Mouse (Mus musculus): ENCODE data around the gene Snrpa1. TPM values are rescaled to one million over a fixed set of nuclear protein-coding genes. Genes with fewer than 3 reads are reported as not detected.

The Snrpa1 gene
- polyA plus RNA-seq, 1 experiment from 2014 or later, result 122 TPM

GRCm38 (mm10) chr7:66107206-66107605 is 48.4 kb downstream of the Snrpa1 start:
- no peak for ATAC-seq
- no peak overlapping the region for H3K4me3 ChIP-seq (ENCODE audit: low read length)
- peaks cover 15% of the 10 kb centered on the region for H3K4me1 ChIP-seq (ENCODE audit: control insufficient read depth, insufficient read depth, low read depth, low read length)
- no peak overlapping the region for H3K27ac ChIP-seq (ENCODE audit: low read depth, low read length)
- H3K27me3 ChIP-seq (replicated peaks; ENCODE audit: control insufficient read depth, insufficient read depth, low read length), result 0 out of 2 replicates have a peak, but pooled peaks cover 2% of the 10 kb centered on the region
- H3K9me3 ChIP-seq (ENCODE audit: control insufficient read depth, low read length), result no peaks in the 10 kb centered on the region
- no peak overlapping the region for H3K4me2 ChIP-seq (ENCODE audit: low read length)
- no peaks in the 10 kb centered on the region for H3K36me3 ChIP-seq (ENCODE audit: control insufficient read depth, insufficient read depth, low read length)
- 81% methylated on average over 11 of the region's 11 CpGs for WGBS
- H3K9ac ChIP-seq (ENCODE audit: low read depth, low read length), result no peak overlapping the region

GRCm38 (mm10) chr7:66107930-66108329 is 49.1 kb downstream of the Snrpa1 start:
- ATAC-seq, result no peak
- no peak overlapping the region for H3K4me3 ChIP-seq (ENCODE audit: low read length)
- no peak overlapping the region for H3K27ac ChIP-seq (ENCODE audit: low read depth, low read length)
- no peak overlapping the region for H3K4me2 ChIP-seq (ENCODE audit: low read length)
- peaks cover 19% of the 10 kb centered on the region for H3K4me1 ChIP-seq (ENCODE audit: control insufficient read depth, insufficient read depth, low read depth, low read length)
- no peaks in the 10 kb centered on the region for H3K9me3 ChIP-seq (ENCODE audit: control insufficient read depth, low read length)
- WGBS, result 9% methylated on average over 7 of the region's 7 CpGs
- H3K9ac ChIP-seq (ENCODE audit: low read depth, low read length), result no peak overlapping the region
- H3K36me3 ChIP-seq (ENCODE audit: control insufficient read depth, insufficient read depth, low read length), result no peaks in the 10 kb centered on the region
- 0 out of 2 replicates have a peak, but pooled peaks cover 2% of the 10 kb centered on the region for H3K27me3 ChIP-seq (replicated peaks; ENCODE audit: control insufficient read depth, insufficient read depth, low read length)

GRCm38 (mm10) chr7:66108961-66109854 is 50.4 kb downstream of the Snrpa1 start, which contains the start of gene Chsy1:
TSS of gene Chsy1 (plus strand) at chr7:66109515.
- Histone ChIP-seq H3K4me1 (ENCODE audit: control insufficient read depth, insufficient read depth, low read depth, low read length) (peaks cover 25% of the 10 kb centered on the region), H3K4me3 (ENCODE audit: low read length) (peak within 1 kb of the TSS; percentile 95), H3K36me3 (ENCODE audit: control insufficient read depth, insufficient read depth, low read length) (no peaks in the 10 kb centered on the region), H3K4me2 (ENCODE audit: low read length) (peak within 1 kb of the TSS; percentile 99), H3K27me3 (replicated peaks; ENCODE audit: control insufficient read depth, insufficient read depth, low read length) (0 out of 2 replicates have a peak, but pooled peaks cover 2% of the 10 kb centered on the region), H3K9me3 (ENCODE audit: control insufficient read depth, low read length) (no peaks in the 10 kb centered on the region), H3K9ac (ENCODE audit: low read depth, low read length) (peak within 1 kb of the TSS; percentile 97), H3K27ac (ENCODE audit: low read depth, low read length) (peak within 1 kb of the TSS; percentile 95)
- ATAC-seq, result peak; percentile 92
- WGBS, result under 1% methylated on average over 79 of the region's 123 CpGs

- Histone ChIP-seq H3K4me1 (ENCODE audit: control insufficient read depth, insufficient read depth, low read depth, low read length) (peaks cover 25% of the 10 kb centered on the region), H3K9me3 (ENCODE audit: control insufficient read depth, low read length) (no peaks in the 10 kb centered on the region), H3K4me2 (ENCODE audit: low read length) (peak overlapping the region; percentile 99), H3K9ac (ENCODE audit: low read depth, low read length) (peak overlapping the region; percentile 97), H3K36me3 (ENCODE audit: control insufficient read depth, insufficient read depth, low read length) (no peaks in the 10 kb centered on the region), H3K4me3 (ENCODE audit: low read length) (peak overlapping the region; percentile 95), H3K27ac (ENCODE audit: low read depth, low read length) (peak overlapping the region; percentile 95), H3K27me3 (replicated peaks; ENCODE audit: control insufficient read depth, insufficient read depth, low read length) (0 out of 2 replicates have a peak, but pooled peaks cover 2% of the 10 kb centered on the region)
- under 1% methylated on average over 47 of the region's 77 CpGs for WGBS
- peak; percentile 50 for ATAC-seq
Measured at GRCm38 (mm10) chr7:66109855-66110635, 51.2 kb downstream of the Snrpa1 start.

- H3K27ac ChIP-seq (ENCODE audit: low read depth, low read length), result peak overlapping the region; percentile 95
- 0 out of 2 replicates have a peak, but pooled peaks cover 2% of the 10 kb centered on the region for H3K27me3 ChIP-seq (replicated peaks; ENCODE audit: control insufficient read depth, insufficient read depth, low read length)
- no peaks in the 10 kb centered on the region for H3K36me3 ChIP-seq (ENCODE audit: control insufficient read depth, insufficient read depth, low read length)
- no peaks in the 10 kb centered on the region for H3K9me3 ChIP-seq (ENCODE audit: control insufficient read depth, low read length)
- WGBS, result 2% methylated on average over 10 of the region's 10 CpGs
- H3K9ac ChIP-seq (ENCODE audit: low read depth, low read length), result peak overlapping the region; percentile 97
- ATAC-seq, result no peak
- peaks cover 25% of the 10 kb centered on the region for H3K4me1 ChIP-seq (ENCODE audit: control insufficient read depth, insufficient read depth, low read depth, low read length)
- H3K4me3 ChIP-seq (ENCODE audit: low read length), result peak overlapping the region; percentile 95
- peak overlapping the region; percentile 99 for H3K4me2 ChIP-seq (ENCODE audit: low read length)
Measured at GRCm38 (mm10) chr7:66110636-66111112, 51.9 kb downstream of the Snrpa1 start.

- H3K4me1 ChIP-seq (ENCODE audit: control insufficient read depth, insufficient read depth, low read depth, low read length), result peaks cover 26% of the 10 kb centered on the region
Measured at GRCm38 (mm10) chr7:66111211-66111610, 52.4 kb downstream of the Snrpa1 start.

GRCm38 (mm10) chr7:66113561-66113960 is 54.8 kb downstream of the Snrpa1 start:
- Histone ChIP-seq H3K9ac (ENCODE audit: low read depth, low read length) (no peak overlapping the region), H3K9me3 (ENCODE audit: control insufficient read depth, low read length) (no peaks in the 10 kb centered on the region), H3K36me3 (ENCODE audit: control insufficient read depth, insufficient read depth, low read length) (no peaks in the 10 kb centered on the region), H3K27me3 (replicated peaks; ENCODE audit: control insufficient read depth, insufficient read depth, low read length) (no peaks in the 10 kb centered on the region), H3K4me1 (ENCODE audit: control insufficient read depth, insufficient read depth, low read depth, low read length) (peaks cover 32% of the 10 kb centered on the region), H3K27ac (ENCODE audit: low read depth, low read length) (no peak overlapping the region), H3K4me2 (ENCODE audit: low read length) (no peak overlapping the region), H3K4me3 (ENCODE audit: low read length) (no peak overlapping the region)
- ATAC-seq, result no peak
- 86% methylated on average over 3 of the region's 3 CpGs for WGBS

More at GRCm38 (mm10) chr7:66111211-66111610, 52.4 kb downstream of the Snrpa1 start:
- WGBS, result 53% methylated on average over 10 of the region's 10 CpGs
- Histone ChIP-seq H3K4me3 (ENCODE audit: low read length) (peak overlapping the region; percentile 95), H3K27me3 (replicated peaks; ENCODE audit: control insufficient read depth, insufficient read depth, low read length) (0 out of 2 replicates have a peak, but pooled peaks cover 2% of the 10 kb centered on the region), H3K9ac (ENCODE audit: low read depth, low read length) (peak overlapping the region; percentile 35; the same call in 1 of the 2 replicates), H3K36me3 (ENCODE audit: control insufficient read depth, insufficient read depth, low read length) (no peaks in the 10 kb centered on the region), H3K4me2 (ENCODE audit: low read length) (peak overlapping the region; percentile 99), H3K27ac (ENCODE audit: low read depth, low read length) (0 out of 2 replicates have a peak overlapping the region, but pooled peaks have one; percentile 95), H3K9me3 (ENCODE audit: control insufficient read depth, low read length) (no peaks in the 10 kb centered on the region)
- no peak for ATAC-seq

- no peak overlapping the region for H3K4me3 ChIP-seq (ENCODE audit: low read length)
- H3K27me3 ChIP-seq (replicated peaks; ENCODE audit: control insufficient read depth, insufficient read depth, low read length), result no peaks in the 10 kb centered on the region
- no peaks in the 10 kb centered on the region for H3K9me3 ChIP-seq (ENCODE audit: control insufficient read depth, low read length)
- no peak overlapping the region for H3K4me2 ChIP-seq (ENCODE audit: low read length)
- H3K4me1 ChIP-seq (ENCODE audit: control insufficient read depth, insufficient read depth, low read depth, low read length), result peaks cover 39% of the 10 kb centered on the region
- no peak overlapping the region for H3K9ac ChIP-seq (ENCODE audit: low read depth, low read length)
- H3K27ac ChIP-seq (ENCODE audit: low read depth, low read length), result no peak overlapping the region
- no peaks in the 10 kb centered on the region for H3K36me3 ChIP-seq (ENCODE audit: control insufficient read depth, insufficient read depth, low read length)
- ATAC-seq, result no peak
- 79% methylated on average over 11 of the region's 11 CpGs for WGBS
Measured at GRCm38 (mm10) chr7:66115821-66116343, 57.1 kb downstream of the Snrpa1 start.

Measured in hindbrain, embryonic 16.5 days (tissue).